Mouse (Mus musculus) lung, embryonic 14.5 days (tissue): ENCODE data around the gene Nrsn1. TPM values are rescaled to one million over a fixed set of nuclear protein-coding genes. Genes with fewer than 3 reads are reported as not detected.
"Not testable (repeated sequence)": the region's sequence is repeated elsewhere in the genome, so short reads cannot be mapped to it uniquely, and the experiment has no call there.

Source experiments
- ATAC-seq: fragments of 200-750 bp; cut with Nextera tagmentation; 2 replicates; pipeline ENCODE4 v1.8.0; 2017; ENCODE audit warnings: mild to moderate bottlenecking, moderate TSS enrichment, moderate library complexity; ENCODE audit not compliant: insufficient read depth
- DNase-seq: peaks from one replicate; pipeline ENCODE4 v3.0.0-alpha.2; 2015
- H3K27ac ChIP-seq: fragments of 300-500 bp; sonication (generic); 2 replicates; pipeline ENCODE4 v1.5.1; 2014; ENCODE audit warnings: low read depth, mild to moderate bottlenecking, moderate library complexity
- H3K27me3 ChIP-seq: fragments of 300-500 bp; sonication (generic); 2 replicates; pipeline ENCODE4 v1.6.1; 2014; ENCODE audit warnings: low read length, control low read depth; ENCODE audit not compliant: insufficient read depth
- H3K36me3 ChIP-seq: fragments of 300-500 bp; sonication (generic); 2 replicates; pipeline ENCODE4 v1.6.1; 2014; ENCODE audit warnings: control low read depth; ENCODE audit not compliant: insufficient read depth
- H3K4me1 ChIP-seq: fragments of 300-500 bp; sonication (generic); 2 replicates; pipeline ENCODE4 v1.6.1; 2014; ENCODE audit warnings: antibody characterized with exemption, control low read depth; ENCODE audit not compliant: insufficient read depth
- H3K4me2 ChIP-seq: fragments of 300-500 bp; sonication (generic); 2 replicates; pipeline ENCODE4 v1.6.1; 2014; ENCODE audit warnings: mild to moderate bottlenecking
- H3K4me3 ChIP-seq: fragments of 300-500 bp; sonication (generic); 2 replicates; pipeline ENCODE4 v1.5.1; 2014; ENCODE audit warnings: low read depth, low read length
- H3K9ac ChIP-seq: fragments of 300-500 bp; sonication (generic); 2 replicates; pipeline ENCODE4 v1.6.1; 2014
- H3K9me3 ChIP-seq: fragments of 300-500 bp; sonication (generic); 2 replicates; pipeline ENCODE4 v1.6.1; 2016; ENCODE audit warnings: low read depth, low read length, control low read depth
- CTCF ChIP-seq: IDR thresholded peaks from 2 replicates; pipeline ENCODE4 v1.5.1; 2016; ENCODE audit warnings: antibody characterized with exemption, low read depth
- WGBS: fragments of 180-500 bp; shearing (Covaris S2); extraction: QIAGEN DNeasy Blood & Tissue Kit; methylation state at CpG from one replicate; pipeline ENCODE4 v1.1.7; 2014; 5-methylcytosine and 5-hydroxymethylcytosine counted together
- polyA plus RNA-seq: library from polyadenylated mRNA; unstranded; fragments of >200 nt; fragmentation: Nextera tagmentation; extraction: Ambion mirVana; gene quantifications from 2 replicates; pipeline ENCODE4 v1.2.1, GENCODE M21; 2014

Gene Nrsn1
- 0.24 and 0.46 TPM in 2 replicates for polyA plus RNA-seq

DNA sequence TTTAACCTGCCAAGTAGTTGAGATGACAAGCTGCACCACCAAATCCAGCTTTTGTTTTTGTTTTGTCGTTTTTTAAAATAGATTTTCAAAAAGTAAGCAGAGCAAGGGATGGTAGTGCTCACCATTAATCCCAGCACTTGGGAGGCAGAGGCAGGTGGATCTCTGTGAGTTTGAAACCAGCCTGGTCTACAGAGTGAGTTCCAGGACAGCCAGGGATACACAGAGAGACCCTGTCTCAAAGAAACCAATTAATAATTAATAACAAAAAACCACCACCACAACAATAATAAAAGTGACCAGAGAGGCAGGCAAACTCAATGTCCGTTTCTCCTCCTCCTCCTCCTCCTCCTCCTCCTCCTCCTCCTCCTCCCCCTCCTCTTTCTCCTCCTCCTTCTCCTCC, at the start of gene Nrsn1:
Nrsn1 (minus strand) TSS at position 101 of the 400 bp plus-strand sequence.
- not testable (repeated sequence) for H3K4me1 ChIP-seq, H3K27ac ChIP-seq, H3K36me3 ChIP-seq, ATAC-seq, H3K27me3 ChIP-seq, H3K9me3 ChIP-seq, DNase-seq, H3K9ac ChIP-seq
- Histone ChIP-seq H3K4me3 (peak within 1 kb of the TSS; percentile 32), H3K4me2 (peak within 1 kb of the TSS; percentile 72)
- WGBS: 41% methylated on average over 2 of the region's 2 CpGs

- WGBS: 87% methylated on average over 2 of the region's 2 CpGs
- ATAC-seq (no peak), DNase-seq (no peak)
- H3K4me2 ChIP-seq: no peak overlapping the region
- H3K4me3 ChIP-seq: no peak overlapping the region
- H3K36me3 ChIP-seq: no peaks in the 10 kb centered on the region
- H3K9me3 ChIP-seq: no peaks in the 10 kb centered on the region
- H3K9ac ChIP-seq: no peak overlapping the region
- no peaks in the 10 kb centered on the region for H3K4me1 ChIP-seq
- H3K27me3 ChIP-seq: no peaks in the 10 kb centered on the region
- no peak for TF ChIP-seq CTCF
- no peak overlapping the region for H3K27ac ChIP-seq
Observed at GRCm38 (mm10) chr13:25312059-25312458, 41.8 kb upstream of the Nrsn1 start.

GRCm38 (mm10) chr13:25310068-25310467, 39.8 kb upstream of the Nrsn1 start:
- Histone ChIP-seq H3K4me1 (no peaks in the 10 kb centered on the region), H3K4me2 (no peak overlapping the region), H3K9ac (no peak overlapping the region), H3K27ac (no peak overlapping the region), H3K9me3 (no peaks in the 10 kb centered on the region), H3K4me3 (no peak overlapping the region), H3K27me3 (no peaks in the 10 kb centered on the region), H3K36me3 (no peaks in the 10 kb centered on the region)
- no peak for TF ChIP-seq CTCF
- DNase-seq (no peak), ATAC-seq (no peak)

GRCm38 (mm10) chr13:25288736-25289135, 18.4 kb upstream of the Nrsn1 start:
- WGBS: 81% methylated on average over 1 of the region's 1 CpGs
- no peak overlapping the region for H3K9ac ChIP-seq
- TF ChIP-seq CTCF: no peak
- ATAC-seq (no peak), DNase-seq (no peak)
- no peak overlapping the region for H3K4me3 ChIP-seq
- H3K27ac ChIP-seq: no peak overlapping the region
- no peaks in the 10 kb centered on the region for H3K4me1 ChIP-seq
- no peaks in the 10 kb centered on the region for H3K27me3 ChIP-seq
- no peaks in the 10 kb centered on the region for H3K36me3 ChIP-seq
- no peak overlapping the region for H3K4me2 ChIP-seq
- H3K9me3 ChIP-seq: no peaks in the 10 kb centered on the region

- Histone ChIP-seq H3K9ac (no peak overlapping the region), H3K9me3 (no peaks in the 10 kb centered on the region), H3K4me2 (no peak overlapping the region), H3K4me1 (no peaks in the 10 kb centered on the region), H3K4me3 (no peak overlapping the region), H3K36me3 (no peaks in the 10 kb centered on the region), H3K27me3 (no peaks in the 10 kb centered on the region), H3K27ac (no peak overlapping the region)
- 59% methylated on average over 5 of the region's 5 CpGs for WGBS
- no peak for DNase-seq
- no peak for TF ChIP-seq CTCF
- ATAC-seq: no peak
Observed at GRCm38 (mm10) chr13:25274934-25275565, 4.7 kb upstream of the Nrsn1 start.

DNA sequence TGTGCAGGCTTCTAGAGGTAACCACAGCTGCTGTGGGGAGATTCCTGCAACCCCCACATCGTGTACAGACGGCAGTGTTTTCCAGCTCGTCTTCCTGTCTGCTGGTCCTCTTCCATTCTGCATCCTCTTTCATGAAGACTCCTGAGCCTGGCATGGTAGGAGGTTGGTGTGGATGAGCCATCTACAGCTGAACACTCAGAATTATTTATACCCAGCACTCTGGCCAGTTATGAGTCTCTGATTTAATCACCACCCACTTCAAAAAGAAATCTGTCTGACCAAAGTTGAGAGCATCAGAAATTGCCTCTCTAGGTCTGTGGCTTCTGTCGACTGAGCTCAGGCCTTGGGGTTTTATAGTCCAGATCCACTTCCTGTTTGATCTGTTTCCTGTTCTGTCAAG, 1.9 kb upstream of the Nrsn1 start:
- no peak for ATAC-seq
- H3K27me3 ChIP-seq: no peaks in the 10 kb centered on the region
- no peaks in the 10 kb centered on the region for H3K9me3 ChIP-seq
- no peak overlapping the region for H3K4me3 ChIP-seq
- H3K36me3 ChIP-seq: no peaks in the 10 kb centered on the region
- no peak for TF ChIP-seq CTCF
- H3K27ac ChIP-seq: no peak overlapping the region
- no peak overlapping the region for H3K4me2 ChIP-seq
- no peak for DNase-seq
- WGBS: 58% methylated on average over 4 of the region's 4 CpGs
- no peak overlapping the region for H3K9ac ChIP-seq
- H3K4me1 ChIP-seq: 0 out of 2 replicates have a peak, but pooled peaks cover 2% of the 10 kb centered on the region

DNA sequence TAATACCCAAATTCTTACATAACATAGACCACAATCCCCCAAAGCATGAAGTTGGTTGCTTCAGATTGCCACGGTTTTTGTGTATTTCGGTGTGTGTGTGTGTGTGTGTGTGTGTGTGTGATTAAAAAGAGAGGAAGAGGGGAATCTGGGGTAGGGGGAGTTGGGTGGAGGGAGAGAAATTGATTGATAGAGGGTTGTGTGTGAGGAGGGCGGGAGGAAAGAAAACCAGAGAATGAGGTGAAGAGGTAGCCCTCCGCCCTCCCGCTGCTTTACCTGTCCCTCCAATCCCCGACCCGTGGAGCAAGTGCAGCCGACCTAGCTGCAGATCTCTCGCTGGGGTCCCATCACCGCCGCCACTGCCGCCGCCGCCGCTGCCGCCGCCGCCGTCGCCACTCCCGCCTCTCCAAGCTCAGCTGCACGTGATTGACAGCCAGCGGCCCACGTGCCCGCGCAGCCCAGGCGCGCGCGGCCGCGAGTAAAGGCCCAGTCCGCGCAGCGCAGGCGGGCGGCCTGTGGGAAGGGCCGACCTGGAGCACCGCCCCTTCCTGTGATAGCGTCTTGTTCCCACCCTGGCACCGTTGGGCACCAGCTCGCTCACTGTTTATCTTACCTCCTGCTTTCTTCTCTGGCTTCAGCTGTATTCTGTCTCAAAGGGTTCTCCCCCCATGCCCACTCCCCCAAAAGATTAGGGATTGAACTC, 583 bp downstream of the Nrsn1 start:
- WGBS: 2% methylated on average over 38 of the region's 42 CpGs
- ATAC-seq: peak; percentile 85
- Histone ChIP-seq H3K27ac (no peak overlapping the region), H3K4me2 (peak overlapping the region; percentile 72), H3K9ac (no peak overlapping the region), H3K36me3 (no peaks in the 10 kb centered on the region), H3K27me3 (no peaks in the 10 kb centered on the region), H3K4me3 (peak overlapping the region; percentile 32), H3K4me1 (0 out of 2 replicates have a peak, but pooled peaks cover 2% of the 10 kb centered on the region), H3K9me3 (no peaks in the 10 kb centered on the region)
- TF ChIP-seq CTCF: no peak
- DNase-seq: peak; percentile 73
